Mouse (Mus musculus): Measurements from ENCODE around the gene Ormdl2. TPM values are rescaled to one million over a fixed set of nuclear protein-coding genes. Genes with fewer than 3 reads are reported as not detected.

Gene Ormdl2
- total RNA-seq, 2 experiments from 2014 or later = 45.2 to 52.3 TPM

GRCm38 (mm10) chr10:128804271-128805091, 17.0 kb downstream of the Ormdl2 start, which contains the start of gene Tmem198b:
Gene Tmem198b (minus strand): TSS chr10:128804370.
- peak; percentile 59 to 65 for DNase-seq (ENCODE audit: low spot score in 2 of 2)

DNA sequence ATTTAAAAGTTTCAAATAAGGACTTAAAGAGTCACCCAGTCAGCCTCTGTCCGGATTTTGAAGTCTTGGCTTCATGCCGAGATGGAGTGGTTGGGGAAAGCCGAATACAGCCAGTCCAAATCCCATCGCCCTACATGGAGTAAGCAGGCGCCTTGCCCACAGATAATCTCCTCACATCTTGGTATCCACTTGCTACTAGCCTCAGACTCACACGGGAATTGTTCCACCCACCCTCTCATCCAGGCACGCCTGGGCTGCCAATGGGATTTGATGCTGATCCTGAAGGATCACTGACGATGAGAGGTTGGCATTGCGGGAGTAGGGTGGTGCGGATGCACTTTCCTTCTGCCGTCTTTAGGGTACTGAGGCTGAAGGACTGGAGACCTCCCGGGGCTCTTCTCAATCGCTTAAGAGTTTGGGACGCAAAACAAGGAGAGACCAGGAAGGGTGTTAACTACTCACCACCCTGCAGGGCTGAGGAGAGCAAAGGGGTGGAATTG, 17.6 kb downstream of the Ormdl2 start, which contains the start of gene Dnajc14:
Gene Dnajc14 (plus strand): TSS at position 292 of the 500 bp plus-strand sequence.
- DNase-seq (ENCODE audit: low spot score in 2 of 2) = peak; percentile 43 to 44

DNA sequence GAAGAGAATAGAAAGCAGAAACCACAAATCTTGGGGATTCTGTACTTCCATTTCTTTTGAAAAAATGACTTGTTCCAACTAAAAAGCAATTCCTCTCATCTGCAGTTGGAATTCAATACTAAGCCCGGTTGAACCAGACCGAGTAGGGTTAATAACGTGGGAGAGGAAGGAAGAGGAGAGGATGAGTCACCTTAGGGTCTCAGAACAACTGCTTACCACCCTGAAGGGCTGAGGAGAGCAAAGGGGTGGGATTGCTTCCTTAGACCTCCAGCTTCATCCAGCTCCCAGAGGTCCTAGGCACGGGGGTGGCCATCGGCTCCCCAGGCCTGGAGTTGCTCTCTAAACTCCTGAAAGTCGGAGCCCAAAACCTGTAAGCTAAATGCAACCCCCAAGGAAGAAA, 18.1 kb downstream of the Ormdl2 start:
- DNase-seq (ENCODE audit: low spot score in 2 of 2) = no peak

GRCm38 (mm10) chr10:128802956-128803355, 18.5 kb downstream of the Ormdl2 start:
- DNase-seq (ENCODE audit: low spot score in 2 of 2) = no peak

DNA sequence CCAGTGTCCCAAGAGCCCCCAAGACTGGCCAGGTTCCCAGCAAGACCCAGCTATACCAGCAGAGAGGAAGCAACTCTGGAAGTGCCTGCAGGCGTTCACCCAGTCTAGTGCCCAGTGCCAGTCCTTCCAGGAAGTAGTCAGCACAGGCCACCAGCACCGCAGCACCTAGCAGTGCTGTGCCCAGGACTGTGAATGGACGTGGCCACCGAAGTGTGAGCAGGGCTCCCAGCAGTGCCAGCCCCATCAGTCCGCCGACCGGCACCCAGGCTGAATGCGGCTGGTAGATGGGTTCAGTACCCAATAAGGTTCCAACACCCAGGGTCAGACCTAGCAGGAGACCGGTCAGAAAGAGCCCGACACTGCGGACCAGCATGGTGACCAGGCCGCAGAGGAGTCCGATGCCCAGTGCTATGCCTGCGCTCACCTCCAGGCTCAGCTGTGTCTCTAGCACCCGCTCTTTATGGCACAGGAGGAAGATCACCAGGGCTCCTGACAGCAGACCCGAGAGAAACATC, 19.4 kb downstream of the Ormdl2 start:
- DNase-seq (ENCODE audit: low spot score in 2 of 2) = no peak

- DNase-seq (ENCODE audit: low spot score in 2 of 2) = no peak
Measured at GRCm38 (mm10) chr10:128798676-128799075, 22.8 kb downstream of the Ormdl2 start.

GRCm38 (mm10) chr10:128795581-128795980, 25.9 kb downstream of the Ormdl2 start:
- no peak for DNase-seq (ENCODE audit: low spot score in 2 of 2)

DNA sequence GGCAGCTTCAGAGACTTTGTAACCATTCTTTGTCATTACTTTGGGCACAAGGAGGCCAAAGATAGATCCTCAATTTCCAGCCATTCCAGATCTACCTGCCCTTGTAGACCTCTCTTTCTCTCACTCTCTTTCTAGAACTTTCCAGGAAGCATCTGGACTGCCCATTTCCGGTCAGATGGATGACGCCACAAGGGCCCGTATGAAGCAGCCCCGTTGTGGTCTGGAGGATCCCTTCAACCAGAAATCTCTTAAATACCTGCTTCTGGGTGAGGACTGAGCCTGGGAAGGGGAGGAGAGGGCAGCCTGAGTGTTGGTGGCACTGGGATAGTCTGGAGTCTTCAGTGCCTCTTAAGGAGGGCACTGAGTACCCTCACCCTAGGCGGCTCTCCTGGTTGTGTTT, 27.1 kb downstream of the Ormdl2 start:
- no peak for DNase-seq (ENCODE audit: low spot score in 2 of 2)

- no peak for DNase-seq (ENCODE audit: low spot score in 2 of 2)
Measured at GRCm38 (mm10) chr10:128793258-128793657, 28.2 kb downstream of the Ormdl2 start.

- DNase-seq (ENCODE audit: low spot score in 2 of 2) = no peak
Measured at GRCm38 (mm10) chr10:128792041-128792440, 29.4 kb downstream of the Ormdl2 start.

DNA sequence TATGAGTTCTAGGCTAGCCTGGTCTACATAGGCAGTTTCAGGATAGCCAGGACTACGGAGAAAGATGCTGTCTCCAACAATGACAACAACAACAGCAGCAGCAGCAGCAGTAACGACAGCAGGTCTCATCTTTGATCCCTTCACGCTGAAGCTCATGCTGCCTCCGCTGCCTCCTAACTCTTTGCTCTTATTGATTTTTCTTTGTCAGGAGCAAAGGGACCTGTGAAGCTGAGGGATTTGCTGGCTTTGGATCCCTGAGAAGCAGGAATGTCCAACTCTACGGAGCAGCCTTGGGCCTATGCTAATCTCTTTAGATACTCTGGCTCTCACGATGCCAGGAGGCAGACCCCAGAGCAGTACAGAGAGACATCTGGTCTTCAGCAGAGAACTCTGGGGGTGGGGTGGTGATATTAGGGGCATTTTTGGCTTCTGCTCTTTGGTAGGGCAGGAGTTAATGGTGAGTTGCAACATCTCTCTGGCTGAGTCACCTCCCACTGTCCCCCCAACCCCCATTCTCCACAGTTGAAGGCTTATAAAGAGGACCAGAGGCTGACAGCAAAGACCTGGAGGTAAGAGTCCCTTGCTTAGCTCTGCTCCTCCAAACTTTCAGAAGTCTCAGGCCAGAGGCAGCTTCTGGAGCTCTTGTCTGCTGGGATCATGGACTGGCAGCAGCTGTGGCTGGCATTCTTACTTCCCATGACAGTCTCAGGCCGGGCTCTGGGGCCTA, 30.9 kb downstream of the Ormdl2 start, which contains the start of gene Mmp19:
Gene Mmp19 (plus strand): TSS at position 513 of the 727 bp plus-strand sequence.
- peak; percentile 35 to 42 for DNase-seq (ENCODE audit: low spot score in 2 of 2)

DNA sequence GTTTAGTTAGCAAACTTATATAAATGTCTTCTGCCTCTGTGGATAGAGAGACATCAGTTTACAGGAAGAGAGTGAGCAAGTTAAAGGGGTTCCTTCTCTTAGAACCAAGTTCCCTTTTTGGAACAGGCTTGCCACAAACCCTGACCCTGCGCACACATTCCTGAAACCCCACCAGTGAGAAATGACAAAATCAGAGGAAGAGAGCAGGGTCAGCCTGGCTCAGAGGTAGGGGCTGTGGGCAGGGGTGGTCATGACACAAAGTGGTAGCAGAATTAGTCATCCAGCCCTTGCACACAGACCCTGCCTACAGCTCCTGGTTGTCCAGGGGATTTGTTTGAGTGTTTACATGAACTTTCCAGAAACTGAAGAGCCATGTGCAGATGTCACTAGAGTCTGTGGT, 41.2 kb downstream of the Ormdl2 start:
- no peak for DNase-seq (ENCODE audit: low spot score in 2 of 2)

GRCm38 (mm10) chr10:128779011-128779795, 42.2 kb downstream of the Ormdl2 start:
- peak; percentile 45 to 72 for DNase-seq (ENCODE audit: low spot score in 2 of 2)

DNA sequence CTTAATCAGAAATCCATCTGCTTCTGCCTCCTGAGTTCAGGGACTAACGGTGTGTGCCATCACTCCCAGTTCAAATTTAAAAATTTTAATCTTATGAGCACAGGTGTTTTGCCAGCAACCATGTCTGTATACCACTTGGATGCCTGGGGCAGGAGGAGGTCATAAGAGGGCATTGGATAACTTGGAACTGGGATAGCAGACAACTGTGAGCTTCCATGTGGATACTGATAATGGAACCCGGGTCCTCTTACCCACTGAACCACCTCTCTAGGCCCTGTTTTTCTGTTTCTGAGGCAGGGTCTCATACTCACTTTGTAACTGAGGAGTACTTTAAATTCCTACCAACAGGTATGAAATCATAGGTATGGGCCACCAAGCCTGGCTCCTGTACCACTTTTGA, 43.0 kb downstream of the Ormdl2 start:
- no peak for DNase-seq (ENCODE audit: low spot score in 2 of 2)

DNA sequence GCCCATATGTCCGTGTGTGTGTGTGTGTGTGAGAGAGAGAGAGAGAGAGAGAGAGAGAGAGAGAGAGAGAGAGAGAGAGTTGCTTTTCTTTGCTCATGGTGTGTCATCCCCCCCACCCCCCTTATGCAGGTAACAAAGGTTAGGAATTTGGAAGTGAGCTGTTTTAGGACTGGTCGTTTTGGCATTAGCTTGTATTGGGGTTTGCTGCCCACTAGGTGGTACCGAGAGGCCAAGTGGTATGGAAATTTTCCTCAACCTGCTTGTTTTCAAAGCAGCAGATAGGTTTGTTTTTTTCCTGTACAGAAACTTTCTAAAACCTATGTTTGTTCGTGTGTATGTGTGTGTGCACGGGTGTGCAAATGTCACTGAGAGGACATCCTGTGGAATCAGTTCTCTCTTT, 47.8 kb downstream of the Ormdl2 start:
- DNase-seq (ENCODE audit: low spot score in 2 of 2) = no peak

DNA sequence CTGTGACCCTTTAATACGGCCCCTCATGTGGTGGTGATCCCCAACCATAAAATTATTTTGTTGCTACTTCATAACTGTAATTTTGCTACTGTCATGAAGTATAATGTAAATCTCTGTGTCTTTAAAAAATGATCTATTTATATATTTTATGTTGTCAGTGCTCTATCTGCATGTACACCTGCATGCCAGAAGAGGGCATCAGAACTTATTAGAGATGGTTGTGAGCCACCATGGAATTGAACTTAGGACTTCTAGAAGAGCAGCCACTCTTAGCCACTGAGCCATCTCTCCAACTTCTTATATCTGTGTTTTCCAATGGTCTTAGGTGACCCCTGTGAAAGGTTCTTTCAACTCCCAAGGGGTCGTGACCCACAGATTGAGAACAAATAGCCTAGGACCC, 48.5 kb downstream of the Ormdl2 start:
- DNase-seq (ENCODE audit: low spot score in 2 of 2) = no peak

Other genes with a start within 250 kb of the Ormdl2 start
- gene Erbb3, start 232.0 kb downstream of the Ormdl2 start, total RNA-seq (2021) = 1 to 10 TPM; 2.6 to 4.0 TPM
- gene Rps26, start 194.9 kb downstream of the Ormdl2 start, total RNA-seq (2021) = 100 to 1,000 TPM; 564 to 729 TPM
- gene Ikzf4, start 175.7 kb downstream of the Ormdl2 start, total RNA-seq (2021) = 1 to 10 TPM; 2.3 TPM
- 10 to 100 TPM; 29.4 to 37.6 TPM for gene Suox, start 147.6 kb downstream of the Ormdl2 start, total RNA-seq (2021)
- gene Rab5b, start 125.4 kb downstream of the Ormdl2 start, total RNA-seq (2021) = 100 to 1,000 TPM; 112 to 122 TPM
- gene Pmel, start 117.5 kb downstream of the Ormdl2 start, total RNA-seq (2021) = 1 to 10 TPM in 1 of 2 experiments, under 1 TPM in 1; 0.42 to 1.1 TPM
- 10 to 100 TPM; 12.8 to 13.1 TPM for gene Cdk2, start 116.6 kb downstream of the Ormdl2 start, total RNA-seq (2021)
- gene Dgka, start 76.8 kb downstream of the Ormdl2 start, total RNA-seq (2021) = 10 to 100 TPM; 16.3 to 18.1 TPM
- 10 to 100 TPM; 21.6 to 23.8 TPM for gene Pym1, start 73.8 kb downstream of the Ormdl2 start, total RNA-seq (2021)
- 10 to 100 TPM; 33.1 to 41.7 TPM for gene Mmp19, start 30.7 kb downstream of the Ormdl2 start, total RNA-seq (2021)
- gene Dnajc14, start 17.6 kb downstream of the Ormdl2 start, total RNA-seq (2021) = 10 to 100 TPM; 60.0 to 67.1 TPM
- gene Tmem198b, start 17.3 kb downstream of the Ormdl2 start, total RNA-seq (2021) = 1 to 10 TPM; 6.7 to 7.6 TPM
- 10 to 100 TPM; 52.6 to 53.4 TPM for gene Sarnp, start 4.3 kb downstream of the Ormdl2 start, total RNA-seq (2021)
- gene Gdf11, start 70.1 kb upstream of the Ormdl2 start, total RNA-seq (2021) = 1 to 10 TPM; 1.4 to 1.9 TPM
- 100 to 1,000 TPM; 288 to 358 TPM for gene Cd63, start 79.3 kb upstream of the Ormdl2 start, total RNA-seq (2021)
- 10 to 100 TPM in 1 of 2 experiments, 1 to 10 TPM in 1; 9.8 to 11.8 TPM for gene Rdh5, start 101.2 kb upstream of the Ormdl2 start, total RNA-seq (2021)
- gene Bloc1s1, start 102.4 kb upstream of the Ormdl2 start, total RNA-seq (2021) = 100 to 1,000 TPM; 177 to 191 TPM
- 10 to 100 TPM; 10.7 to 25.7 TPM for gene Itga7, start 112.2 kb upstream of the Ormdl2 start, total RNA-seq (2021)
- gene Mettl7b, start 139.3 kb upstream of the Ormdl2 start, total RNA-seq (2021) = under 1 TPM; 0.32 to 0.33 TPM
- not detected for gene Olfr9, start 167.8 kb upstream of the Ormdl2 start, total RNA-seq (2021)
- not detected for gene Olfr763, start 189.1 kb upstream of the Ormdl2 start, total RNA-seq (2021)
- gene Olfr764-ps1, start 218.3 kb upstream of the Ormdl2 start, total RNA-seq (2021) = not detected
- gene Olfr765, start 228.4 kb upstream of the Ormdl2 start, total RNA-seq (2021) = not detected
- gene Olfr766-ps1, start 247.3 kb upstream of the Ormdl2 start, total RNA-seq (2021) = not detected